ENCODE assay signal across 20 mouse cellular contexts in the genomic region with DNA sequence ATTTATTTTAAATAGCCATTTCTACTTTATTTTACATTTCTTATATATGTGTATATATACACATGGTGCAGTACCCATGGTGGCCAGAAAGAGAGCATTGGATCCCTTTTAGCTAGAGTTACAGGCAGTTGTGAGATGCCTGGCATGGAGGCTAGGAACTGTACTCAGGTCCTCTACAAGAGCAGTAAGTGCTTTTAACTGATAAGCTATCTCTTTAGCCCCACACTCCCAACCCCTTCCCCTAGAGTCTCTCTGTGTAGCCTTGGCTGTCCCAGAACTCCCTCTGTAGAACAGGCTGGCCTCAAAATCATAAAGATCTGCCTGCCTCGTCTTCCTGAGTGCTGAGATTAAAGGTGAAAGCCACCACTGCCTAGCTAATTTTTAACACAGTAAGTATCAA. TPM values are rescaled to one million over a fixed set of nuclear protein-coding genes. Genes with fewer than 3 reads are reported as not detected.
DNase-seq lines count a peak whose midpoint lies in the region; ATAC-seq and TF ChIP-seq lines count a peak whose summit lies in the region.
"Had no signal": no experiment of that assay in that cellular context is flagged by ENCODE, and none has a peak within 500 bp of the region (broad histone marks: within the 10 kb centered on the region; RNA-seq: fewer than 3 reads in every experiment).

No protein-coding gene starts in this region.

- H3K9me3 ChIP-seq in intestine, postnatal 0 days (ENCODE audit: control insufficient read depth), result no peaks in the 10 kb centered on the region
- no peaks in the 10 kb centered on the region for H3K9me3 ChIP-seq in intestine, embryonic 16.5 days (ENCODE audit: control insufficient read depth, low read length)
- no peaks in the 10 kb centered on the region for H3K9me3 ChIP-seq in E14TG2a.4 (ENCODE audit: low read length)
- no peaks in the 10 kb centered on the region for H3K9me3 ChIP-seq in liver, postnatal 0 days (ENCODE audit: low read length)
- H3K9me3 ChIP-seq: embryonic facial prominence, embryonic 10.5 days; limb, embryonic 10.5 days; midbrain, embryonic 13.5 days; neural tube, embryonic 12.5 days had no signal

- no peak for DNase-seq in liver, postnatal 0 days
- DNase-seq in ovary, postnatal 14 days (ENCODE audit: low spot score), result no peak
- DNase-seq in urinary bladder, postnatal 4 days (ENCODE audit: low spot score in 2 of 2), result no peak
- no peak for DNase-seq in ovary, postnatal 36 days (ENCODE audit: low spot score)
- DNase-seq: adrenal gland, adult 8-10 months; cerebellum, postnatal 10 days; heart, postnatal 14 days; layer of hippocampus, adult 9-11 months; lung, postnatal 10 days; thymus, adult 18-20 months had no signal

- H3K4me1 ChIP-seq in intestine, postnatal 0 days (replicated peaks; ENCODE audit: control insufficient read depth, insufficient read depth, low read length), result no peaks in the 10 kb centered on the region; the same call in 1 of the 2 replicates
- H3K4me1 ChIP-seq in intestine, embryonic 16.5 days (ENCODE audit: control insufficient read depth, insufficient read depth, low read length), result peaks cover 4% of the 10 kb centered on the region
- peaks cover 81% of the 10 kb centered on the region for H3K4me1 ChIP-seq in E14TG2a.4 (replicated peaks; ENCODE audit: low read depth, low read length)
- peaks cover 30% of the 10 kb centered on the region for H3K4me1 ChIP-seq in liver, postnatal 0 days (ENCODE audit: insufficient read depth)

- H3K27ac ChIP-seq in intestine, postnatal 0 days (ENCODE audit: low read depth, low read length), result no peak overlapping the region
- no peak overlapping the region for H3K27ac ChIP-seq in intestine, embryonic 16.5 days (ENCODE audit: low read length)
- no peak overlapping the region for H3K27ac ChIP-seq in liver, postnatal 0 days (ENCODE audit: low read depth)
- H3K27ac ChIP-seq: embryonic facial prominence, embryonic 10.5 days; kidney, postnatal 0 days; limb, embryonic 10.5 days; midbrain, embryonic 13.5 days; neural tube, embryonic 12.5 days had no signal

- H3K36me3 ChIP-seq in intestine, postnatal 0 days (ENCODE audit: control insufficient read depth, insufficient read depth), result no peaks in the 10 kb centered on the region
- H3K36me3 ChIP-seq in intestine, embryonic 16.5 days (ENCODE audit: control insufficient read depth, insufficient read depth, low read length), result no peaks in the 10 kb centered on the region
- peaks cover 38% of the 10 kb centered on the region for H3K36me3 ChIP-seq in E14TG2a.4 (ENCODE audit: insufficient read depth, low read length)
- H3K36me3 ChIP-seq in liver, postnatal 0 days (replicated peaks; ENCODE audit: insufficient read depth, low read length), result no peaks in the 10 kb centered on the region; the same call in 1 of the 2 replicates
- H3K36me3 ChIP-seq: midbrain, embryonic 13.5 days; neural tube, embryonic 12.5 days had no signal

- no peak for ATAC-seq in intestine, postnatal 0 days
- no peak for ATAC-seq in intestine, embryonic 16.5 days
- peak; percentile 19; the same call in 1 of the 2 replicates for ATAC-seq in common myeloid progenitor, adult 5-6 weeks (replicated peaks; ENCODE audit: low read depth, poor library complexity, severe bottlenecking)
- ATAC-seq in liver, postnatal 0 days, result no peak
- ATAC-seq: inflammation-experienced regulatory T-cells, adult 6 months; midbrain, embryonic 13.5 days had no signal

- no peak overlapping the region for H3K4me3 ChIP-seq in intestine, postnatal 0 days (ENCODE audit: low read depth, low read length)
- H3K4me3 ChIP-seq in intestine, embryonic 16.5 days (ENCODE audit: low read length), result no peak overlapping the region
- no peak overlapping the region for H3K4me3 ChIP-seq in E14TG2a.4 (replicated peaks; ENCODE audit: low read length)
- no peak overlapping the region for H3K4me3 ChIP-seq in liver, postnatal 0 days (ENCODE audit: low read depth, low read length)
- H3K4me3 ChIP-seq: embryonic facial prominence, embryonic 10.5 days; limb, embryonic 10.5 days; midbrain, embryonic 13.5 days; neural tube, embryonic 12.5 days had no signal

- 0 out of 2 replicates have a peak, but pooled peaks have one; percentile 20 for TF ChIP-seq CTCF in intestine, postnatal 0 days (IDR thresholded peaks at IDR 0.05; ENCODE audit: low read depth)
- 0 out of 2 replicates have a peak, but pooled peaks have one; percentile 8 for TF ChIP-seq CTCF in E14TG2a.4 (conservative IDR thresholded peaks at IDR 0.05; ENCODE audit: low read length)
- no peak for TF ChIP-seq CTCF in liver, postnatal 0 days (IDR thresholded peaks at IDR 0.05; ENCODE audit: low read depth)

- TF ChIP-seq EP300 in liver, postnatal 0 days (IDR thresholded peaks at IDR 0.05; ENCODE audit: low read depth), result 0 out of 2 replicates have a peak, but pooled peaks have one; percentile 9

- 37% methylated on average over 1 of the region's 1 CpGs for WGBS in intestine, postnatal 0 days
- 63% methylated on average over 1 of the region's 1 CpGs for WGBS in intestine, embryonic 16.5 days
- 26% methylated on average over 1 of the region's 1 CpGs for WGBS in liver, postnatal 0 days (ENCODE audit: insufficient replicate concordance)

- H3K9ac ChIP-seq in intestine, postnatal 0 days (ENCODE audit: low read depth, low read length), result no peak overlapping the region
- no peak overlapping the region for H3K9ac ChIP-seq in intestine, embryonic 16.5 days (ENCODE audit: low read depth, low read length)
- H3K9ac ChIP-seq in liver, postnatal 0 days (replicated peaks), result no peak overlapping the region
- H3K9ac ChIP-seq: midbrain, embryonic 13.5 days; neural tube, embryonic 12.5 days had no signal

- no peaks in the 10 kb centered on the region for H3K27me3 ChIP-seq in intestine, postnatal 0 days (replicated peaks; ENCODE audit: control insufficient read depth, insufficient read depth, low read length)
- no peaks in the 10 kb centered on the region for H3K27me3 ChIP-seq in intestine, embryonic 16.5 days (replicated peaks; ENCODE audit: control insufficient read depth, insufficient read depth, low read length)
- no peaks in the 10 kb centered on the region for H3K27me3 ChIP-seq in E14TG2a.4 (ENCODE audit: insufficient read depth, low read length)
- H3K27me3 ChIP-seq in liver, postnatal 0 days (ENCODE audit: insufficient read depth, low read length), result no peaks in the 10 kb centered on the region
- H3K27me3 ChIP-seq: midbrain, embryonic 13.5 days; neural tube, embryonic 12.5 days had no signal

- no peak overlapping the region for H3K4me2 ChIP-seq in intestine, postnatal 0 days (replicated peaks; ENCODE audit: low read depth)
- no peak overlapping the region for H3K4me2 ChIP-seq in intestine, embryonic 16.5 days (ENCODE audit: low read depth, low read length)
- no peak overlapping the region for H3K4me2 ChIP-seq in liver, postnatal 0 days (ENCODE audit: low read depth, low read length)
- H3K4me2 ChIP-seq: midbrain, embryonic 13.5 days; neural tube, embryonic 12.5 days had no signal

RNA-seq across cellular contexts. Expression of a gene that starts 4.3 kb away (rescaled TPM):
- polyA plus RNA-seq in intestine, postnatal 0 days (2015; fragmentation: Nextera tagmentation; extraction: Ambion mirVana), result 13.3 and 14.8 TPM in 2 replicates
- 27.5 and 27.9 TPM in 2 replicates for polyA plus RNA-seq in intestine, embryonic 16.5 days (2015; fragmentation: Nextera tagmentation; extraction: Ambion mirVana)
- 54.7 and 60.9 TPM in 2 replicates for total RNA-seq in common myeloid progenitor, adult 5-6 weeks (2017)
- 7.0 and 8.6 TPM in 2 replicates for polyA plus RNA-seq in liver, postnatal 0 days (2015; fragmentation: Nextera tagmentation; extraction: Ambion mirVana)

RNA-seq across cellular contexts. Expression of a gene that starts 4.4 kb away (rescaled TPM):
- 34.9 and 35.0 TPM in 2 replicates for polyA plus RNA-seq in intestine, postnatal 0 days (2015; fragmentation: Nextera tagmentation; extraction: Ambion mirVana)
- polyA plus RNA-seq in intestine, embryonic 16.5 days (2015; fragmentation: Nextera tagmentation; extraction: Ambion mirVana), result 121 and 126 TPM in 2 replicates
- 23.1 and 30.9 TPM in 2 replicates for total RNA-seq in common myeloid progenitor, adult 5-6 weeks (2017)
- 27.2 and 28.7 TPM in 2 replicates for polyA plus RNA-seq in liver, postnatal 0 days (2015; fragmentation: Nextera tagmentation; extraction: Ambion mirVana)

RNA-seq across cellular contexts. Expression of a gene that starts 50.2 kb away (rescaled TPM):
- 74.2 and 78.1 TPM in 2 replicates for polyA plus RNA-seq in intestine, postnatal 0 days (2015; fragmentation: Nextera tagmentation; extraction: Ambion mirVana)
- polyA plus RNA-seq in intestine, embryonic 16.5 days (2015; fragmentation: Nextera tagmentation; extraction: Ambion mirVana), result 69.4 and 71.3 TPM in 2 replicates
- total RNA-seq in common myeloid progenitor, adult 5-6 weeks (2017), result 40.9 and 43.0 TPM in 2 replicates
- polyA plus RNA-seq in liver, postnatal 0 days (2015; fragmentation: Nextera tagmentation; extraction: Ambion mirVana), result 52.3 and 54.5 TPM in 2 replicates
